Mouse (Mus musculus): ENCODE measurements around the gene Dtx1. TPM values are rescaled to one million over a fixed set of nuclear protein-coding genes. Genes with fewer than 3 reads are reported as not detected.

Gene Dtx1
- polyA plus RNA-seq (2015; fragmentation: Nextera tagmentation; extraction: Ambion mirVana) = 6.2 and 7.7 TPM in 2 replicates

- H3K4me2 ChIP-seq (replicated peaks) = peak within 1 kb of the TSS; percentile 87
- H3K9me3 ChIP-seq (replicated peaks) = no peaks in the 10 kb centered on the region
- H3K4me3 ChIP-seq (replicated peaks) = peak within 1 kb of the TSS; percentile 50
- 42% methylated on average over 3 of the region's 3 CpGs for WGBS
- H3K36me3 ChIP-seq = no peaks in the 10 kb centered on the region
- H3K9ac ChIP-seq = peak within 1 kb of the TSS; percentile 28
- H3K27me3 ChIP-seq = peaks cover 66% of the 10 kb centered on the region
- ATAC-seq (ENCODE audit: insufficient number of reproducible peaks, low FRiP score, low TSS enrichment, low read depth) = no peak
- H3K27ac ChIP-seq (replicated peaks) = no peak within 1 kb of the TSS
- H3K4me1 ChIP-seq = peaks cover 20% of the 10 kb centered on the region
Observed at GRCm38 (mm10) chr5:120711827-120712226, at the start of gene Dtx1. Dtx1 (minus strand) TSS chr5:120711927.

- H3K4me1 ChIP-seq = no peaks in the 10 kb centered on the region
- WGBS = 89% methylated on average over 4 of the region's 4 CpGs
- H3K36me3 ChIP-seq = no peaks in the 10 kb centered on the region
- H3K27ac ChIP-seq (replicated peaks) = no peak overlapping the region
- no peak for ATAC-seq (ENCODE audit: insufficient number of reproducible peaks, low FRiP score, low TSS enrichment, low read depth)
- no peak overlapping the region for H3K9ac ChIP-seq
- no peak overlapping the region for H3K4me2 ChIP-seq (replicated peaks)
- H3K27me3 ChIP-seq = no peaks in the 10 kb centered on the region; the same call in 1 of the 2 replicates
- no peaks in the 10 kb centered on the region for H3K9me3 ChIP-seq (replicated peaks)
- no peak overlapping the region for H3K4me3 ChIP-seq (replicated peaks)
Observed at GRCm38 (mm10) chr5:120754215-120754614, 42.5 kb upstream of the Dtx1 start.

GRCm38 (mm10) chr5:120752786-120753185 lies 41.1 kb upstream of the Dtx1 start:
- Histone ChIP-seq H3K27me3 (no peaks in the 10 kb centered on the region), H3K9ac (no peak overlapping the region), H3K9me3 (replicated peaks) (no peaks in the 10 kb centered on the region), H3K27ac (replicated peaks) (no peak overlapping the region), H3K36me3 (no peaks in the 10 kb centered on the region), H3K4me1 (no peaks in the 10 kb centered on the region), H3K4me3 (replicated peaks) (no peak overlapping the region), H3K4me2 (replicated peaks) (no peak overlapping the region)
- 77% methylated on average over 3 of the region's 3 CpGs for WGBS
- ATAC-seq (ENCODE audit: insufficient number of reproducible peaks, low FRiP score, low TSS enrichment, low read depth) = no peak

GRCm38 (mm10) chr5:120751206-120751605 lies 39.5 kb upstream of the Dtx1 start:
- Histone ChIP-seq H3K9ac (no peak overlapping the region), H3K4me2 (replicated peaks) (no peak overlapping the region), H3K9me3 (replicated peaks) (no peaks in the 10 kb centered on the region), H3K27me3 (no peaks in the 10 kb centered on the region), H3K36me3 (no peaks in the 10 kb centered on the region), H3K4me1 (no peaks in the 10 kb centered on the region), H3K27ac (replicated peaks) (no peak overlapping the region), H3K4me3 (replicated peaks) (no peak overlapping the region)
- WGBS = 61% methylated on average over 3 of the region's 3 CpGs
- no peak for ATAC-seq (ENCODE audit: insufficient number of reproducible peaks, low FRiP score, low TSS enrichment, low read depth)

GRCm38 (mm10) chr5:120749688-120750087 lies 38.0 kb upstream of the Dtx1 start, which contains the start of gene Oas2:
Oas2 (minus strand) TSS chr5:120749853.
- 69% methylated on average over 5 of the region's 5 CpGs for WGBS

GRCm38 (mm10) chr5:120746451-120746850 lies 34.7 kb upstream of the Dtx1 start:
- H3K9ac ChIP-seq = no peak overlapping the region
- WGBS = 7% methylated on average over 5 of the region's 5 CpGs
- H3K4me3 ChIP-seq (replicated peaks) = no peak overlapping the region
- ATAC-seq (ENCODE audit: insufficient number of reproducible peaks, low FRiP score, low TSS enrichment, low read depth) = no peak
- H3K4me1 ChIP-seq = no peaks in the 10 kb centered on the region
- H3K4me2 ChIP-seq (replicated peaks) = no peak overlapping the region
- no peaks in the 10 kb centered on the region for H3K36me3 ChIP-seq
- no peaks in the 10 kb centered on the region; the same call in 1 of the 2 replicates for H3K27me3 ChIP-seq
- no peaks in the 10 kb centered on the region for H3K9me3 ChIP-seq (replicated peaks)
- H3K27ac ChIP-seq (replicated peaks) = no peak overlapping the region

More at GRCm38 (mm10) chr5:120749688-120750087, 38.0 kb upstream of the Dtx1 start, which contains the start of gene Oas2:
- no peak for ATAC-seq (ENCODE audit: insufficient number of reproducible peaks, low FRiP score, low TSS enrichment, low read depth)
- Histone ChIP-seq H3K4me3 (replicated peaks) (no peak within 1 kb of the TSS), H3K9ac (no peak within 1 kb of the TSS), H3K4me1 (no peaks in the 10 kb centered on the region), H3K27ac (replicated peaks) (no peak within 1 kb of the TSS), H3K27me3 (no peaks in the 10 kb centered on the region; the same call in 1 of the 2 replicates), H3K9me3 (replicated peaks) (no peaks in the 10 kb centered on the region), H3K4me2 (replicated peaks) (no peak within 1 kb of the TSS), H3K36me3 (no peaks in the 10 kb centered on the region)

GRCm38 (mm10) chr5:120742125-120742524 lies 30.4 kb upstream of the Dtx1 start:
- H3K27ac ChIP-seq (replicated peaks) = no peak overlapping the region
- WGBS = 32% methylated on average over 4 of the region's 4 CpGs
- no peak for ATAC-seq (ENCODE audit: insufficient number of reproducible peaks, low FRiP score, low TSS enrichment, low read depth)

GRCm38 (mm10) chr5:120734380-120734990 lies 22.8 kb upstream of the Dtx1 start:
- no peaks in the 10 kb centered on the region for H3K36me3 ChIP-seq
- H3K4me3 ChIP-seq (replicated peaks) = no peak overlapping the region
- no peaks in the 10 kb centered on the region; the same call in 1 of the 2 replicates for H3K27me3 ChIP-seq
- H3K9me3 ChIP-seq (replicated peaks) = no peaks in the 10 kb centered on the region
- no peak for ATAC-seq (ENCODE audit: insufficient number of reproducible peaks, low FRiP score, low TSS enrichment, low read depth)
- H3K27ac ChIP-seq (replicated peaks) = no peak overlapping the region
- no peak overlapping the region for H3K4me2 ChIP-seq (replicated peaks)
- no peaks in the 10 kb centered on the region for H3K4me1 ChIP-seq
- no peak overlapping the region for H3K9ac ChIP-seq
- WGBS = 60% methylated on average over 14 of the region's 14 CpGs

More at GRCm38 (mm10) chr5:120742125-120742524, 30.4 kb upstream of the Dtx1 start:
- H3K36me3 ChIP-seq = no peaks in the 10 kb centered on the region
- no peak overlapping the region for H3K4me3 ChIP-seq (replicated peaks)
- no peaks in the 10 kb centered on the region for H3K9me3 ChIP-seq (replicated peaks)
- H3K4me1 ChIP-seq = no peaks in the 10 kb centered on the region
- no peak overlapping the region for H3K4me2 ChIP-seq (replicated peaks)
- no peak overlapping the region for H3K9ac ChIP-seq
- no peaks in the 10 kb centered on the region; the same call in 1 of the 2 replicates for H3K27me3 ChIP-seq

GRCm38 (mm10) chr5:120733696-120734095 lies 22.0 kb upstream of the Dtx1 start:
- WGBS = 88% methylated on average over 3 of the region's 3 CpGs
- H3K36me3 ChIP-seq = no peaks in the 10 kb centered on the region
- H3K9ac ChIP-seq = no peak overlapping the region
- H3K27me3 ChIP-seq = no peaks in the 10 kb centered on the region
- H3K27ac ChIP-seq (replicated peaks) = no peak overlapping the region
- H3K9me3 ChIP-seq (replicated peaks) = no peaks in the 10 kb centered on the region
- H3K4me2 ChIP-seq (replicated peaks) = no peak overlapping the region
- no peak for ATAC-seq (ENCODE audit: insufficient number of reproducible peaks, low FRiP score, low TSS enrichment, low read depth)
- H3K4me1 ChIP-seq = no peaks in the 10 kb centered on the region
- H3K4me3 ChIP-seq (replicated peaks) = no peak overlapping the region

GRCm38 (mm10) chr5:120732740-120733139 lies 21.0 kb upstream of the Dtx1 start:
- no peak for ATAC-seq (ENCODE audit: insufficient number of reproducible peaks, low FRiP score, low TSS enrichment, low read depth)
- H3K4me3 ChIP-seq (replicated peaks) = no peak overlapping the region
- H3K27me3 ChIP-seq = no peaks in the 10 kb centered on the region
- 40% methylated on average over 1 of the region's 1 CpGs for WGBS
- H3K9ac ChIP-seq = no peak overlapping the region
- H3K4me1 ChIP-seq = no peaks in the 10 kb centered on the region
- H3K9me3 ChIP-seq (replicated peaks) = no peaks in the 10 kb centered on the region
- no peak overlapping the region for H3K27ac ChIP-seq (replicated peaks)
- no peak overlapping the region for H3K4me2 ChIP-seq (replicated peaks)
- H3K36me3 ChIP-seq = no peaks in the 10 kb centered on the region

- Histone ChIP-seq H3K4me3 (replicated peaks) (no peak overlapping the region), H3K9ac (no peak overlapping the region), H3K27ac (replicated peaks) (no peak overlapping the region), H3K4me2 (replicated peaks) (no peak overlapping the region), H3K9me3 (replicated peaks) (no peaks in the 10 kb centered on the region), H3K4me1 (no peaks in the 10 kb centered on the region), H3K36me3 (no peaks in the 10 kb centered on the region), H3K27me3 (no peaks in the 10 kb centered on the region)
- ATAC-seq (ENCODE audit: insufficient number of reproducible peaks, low FRiP score, low TSS enrichment, low read depth) = no peak
- WGBS = 54% methylated on average over 10 of the region's 10 CpGs
Observed at GRCm38 (mm10) chr5:120729319-120729718, 17.6 kb upstream of the Dtx1 start.
